Mouse (Mus musculus) G1E (cell line): ENCODE data around the gene Olfr1257. TPM values are rescaled to one million over a fixed set of nuclear protein-coding genes. Genes with fewer than 3 reads are reported as not detected.
"Not testable (repeated sequence)": the region's sequence is repeated elsewhere in the genome, so short reads cannot be mapped to it uniquely, and the experiment has no call there.

ENCODE experiments used
- ATAC-seq: 2 replicates; pipeline ENCODE4 v1.8.0; 2016; ENCODE audit warnings: mild to moderate bottlenecking; ENCODE audit not compliant: insufficient number of reproducible peaks, poor library complexity, low FRiP score, severe bottlenecking; ENCODE audit errors: extremely low read depth
- DNase-seq: peaks from one replicate; pipeline ENCODE4 v3.0.0; 2012; ENCODE audit warnings: low spot score
- H3K27me3 ChIP-seq: 2 replicates; pipeline ENCODE4 v1.6.1; 2012; ENCODE audit warnings: mild to moderate bottlenecking, low read length, inconsistent platforms; ENCODE audit not compliant: insufficient read depth
- H3K36me3 ChIP-seq: replicated peaks from 2 replicates; pipeline ENCODE3; 2012; ENCODE audit warnings: mild to moderate bottlenecking, inconsistent platforms
- H3K4me1 ChIP-seq: 2 replicates; pipeline ENCODE4 v1.6.1; 2012; ENCODE audit warnings: low read depth, low read length, inconsistent platforms, mixed read lengths; ENCODE audit not compliant: insufficient read depth
- H3K4me3 ChIP-seq: 2 replicates; pipeline ENCODE4 v1.5.1; 2012; ENCODE audit warnings: low read depth, mild to moderate bottlenecking, inconsistent platforms, low read length, moderate library complexity, mixed read lengths
- H3K9me3 ChIP-seq: replicated peaks from 2 replicates; pipeline ENCODE4 v1.6.1; 2012; ENCODE audit warnings: inconsistent platforms
- CTCF ChIP-seq: IDR thresholded peaks from 2 replicates; pipeline ENCODE4 v1.5.1; 2012; ENCODE audit warnings: low read depth, low read length, inconsistent platforms, mixed read lengths
- GATA1 ChIP-seq: IDR thresholded peaks from 2 replicates; pipeline ENCODE4 v1.6.1; 2012; ENCODE audit warnings: borderline replicate concordance, low read length, inconsistent platforms, mixed read lengths
- GATA2 ChIP-seq: IDR thresholded peaks from 2 replicates; pipeline ENCODE4 v1.6.1; 2012; ENCODE audit warnings: low read depth, low read length, inconsistent platforms, borderline replicate concordance
- POLR2AphosphoS5 ChIP-seq: IDR thresholded peaks from 2 replicates; pipeline ENCODE4 v1.6.1; 2012; ENCODE audit warnings: low read depth, low read length, inconsistent platforms; ENCODE audit not compliant: insufficient replicate concordance
- TAL1 ChIP-seq: conservative IDR thresholded peaks from 2 replicates; pipeline ENCODE4 v1.6.1; 2012; ENCODE audit warnings: low read depth, low read length, inconsistent platforms, mixed read lengths
- polyA plus RNA-seq: library from polyadenylated mRNA; stranded (reverse); fragments of >175 nt; gene quantifications from 2 replicates; pipeline ENCODE4 v1.2.3, GENCODE M21; 2012
- total RNA-seq, 2 experiments: library from RNA; stranded (forward) in 1 of 2; stranded (reverse) in 1 of 2; fragments of 200-1000 nt in 1 of 2; fragments of >200 nt in 1 of 2; fragmentation: Nextera tagmentation in 1 of 2; gene quantifications; 2 replicates each; pipeline ENCODE4 v1.2.3; 2014 to 2017

The Olfr1257 gene
- total RNA-seq (2014; fragmentation: Nextera tagmentation) (not detected in 2 replicates), total RNA-seq (2017) (0.16 TPM in 1 of 2 replicates, not detected in the other), polyA plus RNA-seq (not detected in 2 replicates)

DNA sequence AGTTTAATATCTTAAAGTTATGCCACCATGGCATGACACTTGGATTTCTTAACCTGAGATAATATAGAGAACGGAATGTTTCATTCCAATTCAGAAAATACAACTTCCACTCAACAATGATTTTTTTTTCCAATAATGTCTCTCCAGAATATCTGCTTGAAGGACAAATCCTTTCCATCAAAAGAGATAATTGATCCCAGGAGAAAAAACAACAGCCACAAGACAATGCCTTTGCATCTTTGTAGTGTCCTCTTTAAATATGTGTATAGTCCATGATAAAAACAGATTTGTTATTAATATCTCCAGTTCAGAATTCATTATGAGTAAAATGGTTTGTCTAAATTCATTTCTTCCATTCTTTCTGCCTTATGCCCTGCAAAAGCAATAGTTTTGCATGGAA lies at the start of gene Olfr1257:
Gene Olfr1257 (plus strand): TSS at position 301 of the 400 bp plus-strand sequence.
- Histone ChIP-seq H3K36me3 (no peaks in the 10 kb centered on the region), H3K27me3 (no peaks in the 10 kb centered on the region)
- no peak for ATAC-seq

GRCm38 (mm10) chr2:89841455-89841854 lies 36.8 kb upstream of the Olfr1257 start, which contains the start of gene Olfr1256:
Gene Olfr1256 (minus strand): TSS chr2:89841555.
- ATAC-seq = no peak
- DNase-seq = no peak
- H3K4me1 ChIP-seq = no peaks in the 10 kb centered on the region
- H3K27me3 ChIP-seq = no peaks in the 10 kb centered on the region
- H3K4me3 ChIP-seq = no peak within 1 kb of the TSS
- TF ChIP-seq TAL1 = no peak
- TF ChIP-seq GATA1 = no peak
- TF ChIP-seq POLR2AphosphoS5 = no peak
- no peak for TF ChIP-seq CTCF
- TF ChIP-seq GATA2 = no peak
- H3K36me3 ChIP-seq = no peaks in the 10 kb centered on the region
- H3K9me3 ChIP-seq = peaks cover 5% of the 10 kb centered on the region; the same call in 1 of the 2 replicates

More for the DNA sequence above, at the start of gene Olfr1257:
- TF ChIP-seq GATA2 (no peak), CTCF (no peak), POLR2AphosphoS5 (no peak), GATA1 (no peak), TAL1 (no peak)
- Histone ChIP-seq H3K4me3 (no peak within 1 kb of the TSS), H3K9me3 (0 out of 2 replicates have a peak, but pooled peaks cover 2% of the 10 kb centered on the region), H3K4me1 (no peaks in the 10 kb centered on the region)
- no peak for DNase-seq

DNA sequence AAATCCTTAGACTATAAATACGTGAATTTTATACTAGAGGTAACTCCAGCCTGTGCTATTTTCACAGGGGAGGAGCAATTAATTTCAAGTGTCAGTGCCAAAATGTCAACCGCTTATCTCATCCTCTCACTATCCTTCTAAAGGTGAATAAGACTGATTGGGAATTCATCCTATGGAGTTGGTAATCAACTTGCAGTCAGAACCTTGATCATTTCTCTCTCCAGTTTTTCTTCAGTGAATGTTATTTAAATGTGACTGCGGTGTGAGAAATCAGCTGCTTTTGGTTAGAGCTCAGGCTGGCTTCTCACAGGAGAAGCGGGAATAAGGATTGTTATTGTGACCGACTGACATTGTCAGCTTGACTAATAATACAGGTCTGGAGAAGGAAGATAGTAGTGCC lies 30.1 kb upstream of the Olfr1257 start, which contains the start of gene Olfr48:
Gene Olfr48 (minus strand): TSS at position 101 of the 400 bp plus-strand sequence.
- DNase-seq = no peak
- no peaks in the 10 kb centered on the region for H3K27me3 ChIP-seq
- H3K4me1 ChIP-seq = no peaks in the 10 kb centered on the region
- peaks cover 5% of the 10 kb centered on the region; the same call in 1 of the 2 replicates for H3K9me3 ChIP-seq
- ATAC-seq = no peak
- no peaks in the 10 kb centered on the region for H3K36me3 ChIP-seq
- TF ChIP-seq CTCF = no peak
- TF ChIP-seq POLR2AphosphoS5 = no peak
- no peak for TF ChIP-seq GATA1
- no peak for TF ChIP-seq TAL1
- no peak for TF ChIP-seq GATA2
- no peak within 1 kb of the TSS for H3K4me3 ChIP-seq

- no peak for ATAC-seq
- Histone ChIP-seq H3K4me1 (no peaks in the 10 kb centered on the region), H3K36me3 (no peaks in the 10 kb centered on the region), H3K27me3 (no peaks in the 10 kb centered on the region), H3K9me3 (peaks cover 5% of the 10 kb centered on the region; the same call in 1 of the 2 replicates), H3K4me3 (no peak overlapping the region)
- TF ChIP-seq CTCF (no peak), GATA2 (no peak), POLR2AphosphoS5 (no peak), TAL1 (no peak), GATA1 (no peak)
- DNase-seq = no peak
Measured at GRCm38 (mm10) chr2:89849230-89849629, 29.0 kb upstream of the Olfr1257 start.

DNA sequence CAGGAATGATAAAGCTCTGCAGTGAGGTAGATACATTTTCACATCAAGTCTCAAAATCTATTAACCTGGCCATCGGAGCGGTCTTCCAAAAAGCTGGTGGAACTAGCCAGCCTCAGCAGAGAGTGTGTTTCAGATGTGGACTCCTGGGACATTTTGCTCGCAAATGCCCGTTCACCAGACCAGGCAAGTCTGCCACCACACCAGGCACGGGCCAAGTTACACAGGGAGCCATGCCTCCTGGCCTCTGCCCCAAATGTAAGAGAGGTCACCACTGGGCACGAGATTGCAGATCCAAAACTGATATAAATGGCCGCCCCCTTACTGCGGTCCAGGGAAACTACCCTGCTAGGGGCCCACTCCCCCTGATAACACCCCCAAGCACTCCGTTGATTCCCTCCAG lies 34.4 kb downstream of the Olfr1257 start:
- DNase-seq = not testable (repeated sequence)

GRCm38 (mm10) chr2:89927009-89927408 lies 48.8 kb downstream of the Olfr1257 start, which contains the start of gene Olfr1258:
Gene Olfr1258 (plus strand): TSS chr2:89927309.
- no peak within 1 kb of the TSS for H3K4me3 ChIP-seq
- no peak for DNase-seq
- no peak for ATAC-seq
- H3K27me3 ChIP-seq = no peaks in the 10 kb centered on the region
- TF ChIP-seq GATA1 = no peak
- TF ChIP-seq CTCF = no peak
- no peak for TF ChIP-seq POLR2AphosphoS5
- TF ChIP-seq TAL1 = no peak
- no peak for TF ChIP-seq GATA2
- no peaks in the 10 kb centered on the region for H3K4me1 ChIP-seq
- no peaks in the 10 kb centered on the region for H3K36me3 ChIP-seq
- no peaks in the 10 kb centered on the region for H3K9me3 ChIP-seq

More for the DNA sequence above, 34.4 kb downstream of the Olfr1257 start:
- H3K4me3 ChIP-seq, H3K4me1 ChIP-seq, H3K36me3 ChIP-seq, H3K27me3 ChIP-seq, ATAC-seq: not testable (repeated sequence)
- peaks cover 11% of the 10 kb centered on the region for H3K9me3 ChIP-seq

Other genes starting within 250 kb of the Olfr1257 start
- gene Olfr1249, start 243.5 kb upstream of the Olfr1257 start, total RNA-seq (2014; fragmentation: Nextera tagmentation) = not detected in 2 replicates
- not detected in 2 replicates for gene Olfr1249, start 243.5 kb upstream of the Olfr1257 start, total RNA-seq (2017)
- not detected in 2 replicates for gene Olfr1249, start 243.5 kb upstream of the Olfr1257 start, polyA plus RNA-seq
- not detected in 2 replicates for gene Olfr1250, start 217.0 kb upstream of the Olfr1257 start, total RNA-seq (2014; fragmentation: Nextera tagmentation)
- 0.12 and 0.27 TPM in 2 replicates for gene Olfr1250, start 217.0 kb upstream of the Olfr1257 start, total RNA-seq (2017)
- gene Olfr1250, start 217.0 kb upstream of the Olfr1257 start, polyA plus RNA-seq = not detected in 2 replicates
- gene Olfr1251, start 206.5 kb upstream of the Olfr1257 start, total RNA-seq (2014; fragmentation: Nextera tagmentation) = not detected in 2 replicates
- gene Olfr1251, start 206.5 kb upstream of the Olfr1257 start, total RNA-seq (2017) = not detected in 2 replicates
- not detected in 2 replicates for gene Olfr1251, start 206.5 kb upstream of the Olfr1257 start, polyA plus RNA-seq
- gene Olfr1252, start 153.4 kb upstream of the Olfr1257 start, total RNA-seq (2014; fragmentation: Nextera tagmentation) = not detected in 2 replicates
- gene Olfr1252, start 153.4 kb upstream of the Olfr1257 start, total RNA-seq (2017) = 0.06 and 0.11 TPM in 2 replicates
- not detected in 2 replicates for gene Olfr1252, start 153.4 kb upstream of the Olfr1257 start, polyA plus RNA-seq
- not detected in 2 replicates for gene Olfr1253, start 121.3 kb upstream of the Olfr1257 start, total RNA-seq (2014; fragmentation: Nextera tagmentation)
- gene Olfr1253, start 121.3 kb upstream of the Olfr1257 start, total RNA-seq (2017) = 0.06 and 0.16 TPM in 2 replicates
- gene Olfr1253, start 121.3 kb upstream of the Olfr1257 start, polyA plus RNA-seq = not detected in 2 replicates
- not detected in 2 replicates for gene Olfr1254, start 84.8 kb upstream of the Olfr1257 start, total RNA-seq (2014; fragmentation: Nextera tagmentation)
- gene Olfr1254, start 84.8 kb upstream of the Olfr1257 start, total RNA-seq (2017) = 0.22 TPM in 1 of 2 replicates, not detected in the other
- not detected in 2 replicates for gene Olfr1254, start 84.8 kb upstream of the Olfr1257 start, polyA plus RNA-seq
- gene Olfr1255, start 66.4 kb upstream of the Olfr1257 start, total RNA-seq (2014; fragmentation: Nextera tagmentation) = not detected in 2 replicates
- not detected in 2 replicates for gene Olfr1255, start 66.4 kb upstream of the Olfr1257 start, total RNA-seq (2017)
- gene Olfr1255, start 66.4 kb upstream of the Olfr1257 start, polyA plus RNA-seq = not detected in 2 replicates
- gene Olfr1256, start 36.9 kb upstream of the Olfr1257 start, total RNA-seq (2014; fragmentation: Nextera tagmentation) = not detected in 2 replicates
- 0.06 and 0.11 TPM in 2 replicates for gene Olfr1256, start 36.9 kb upstream of the Olfr1257 start, total RNA-seq (2017)
- not detected in 2 replicates for gene Olfr1256, start 36.9 kb upstream of the Olfr1257 start, polyA plus RNA-seq
- not detected in 2 replicates for gene Olfr48, start 30.2 kb upstream of the Olfr1257 start, total RNA-seq (2014; fragmentation: Nextera tagmentation)
- gene Olfr48, start 30.2 kb upstream of the Olfr1257 start, total RNA-seq (2017) = not detected in 2 replicates
- not detected in 2 replicates for gene Olfr48, start 30.2 kb upstream of the Olfr1257 start, polyA plus RNA-seq
- gene Olfr1258, start 48.9 kb downstream of the Olfr1257 start, total RNA-seq (2014; fragmentation: Nextera tagmentation) = not detected in 2 replicates
- 0.11 and 0.12 TPM in 2 replicates for gene Olfr1258, start 48.9 kb downstream of the Olfr1257 start, total RNA-seq (2017)
- not detected in 2 replicates for gene Olfr1258, start 48.9 kb downstream of the Olfr1257 start, polyA plus RNA-seq
- not detected in 2 replicates for gene Olfr1259, start 70.2 kb downstream of the Olfr1257 start, total RNA-seq (2014; fragmentation: Nextera tagmentation)
- 0.05 and 0.17 TPM in 2 replicates for gene Olfr1259, start 70.2 kb downstream of the Olfr1257 start, total RNA-seq (2017)
- gene Olfr1259, start 70.2 kb downstream of the Olfr1257 start, polyA plus RNA-seq = not detected in 2 replicates
- not detected in 2 replicates for gene Olfr1260, start 95.9 kb downstream of the Olfr1257 start, total RNA-seq (2014; fragmentation: Nextera tagmentation)
- 0.06 and 0.11 TPM in 2 replicates for gene Olfr1260, start 95.9 kb downstream of the Olfr1257 start, total RNA-seq (2017)
- not detected in 2 replicates for gene Olfr1260, start 95.9 kb downstream of the Olfr1257 start, polyA plus RNA-seq
- not detected in 2 replicates for gene Olfr1261, start 112.8 kb downstream of the Olfr1257 start, total RNA-seq (2014; fragmentation: Nextera tagmentation)
- gene Olfr1261, start 112.8 kb downstream of the Olfr1257 start, total RNA-seq (2017) = 0.35 and 0.76 TPM in 2 replicates
- not detected in 2 replicates for gene Olfr1261, start 112.8 kb downstream of the Olfr1257 start, polyA plus RNA-seq
- gene Olfr1262, start 121.7 kb downstream of the Olfr1257 start, total RNA-seq (2014; fragmentation: Nextera tagmentation) = not detected in 2 replicates
- 0.06 and 0.11 TPM in 2 replicates for gene Olfr1262, start 121.7 kb downstream of the Olfr1257 start, total RNA-seq (2017)
- gene Olfr1262, start 121.7 kb downstream of the Olfr1257 start, polyA plus RNA-seq = not detected in 2 replicates
- not detected in 2 replicates for gene Olfr1263, start 133.7 kb downstream of the Olfr1257 start, total RNA-seq (2014; fragmentation: Nextera tagmentation)
- gene Olfr1263, start 133.7 kb downstream of the Olfr1257 start, total RNA-seq (2017) = 0.06 and 0.11 TPM in 2 replicates
- not detected in 2 replicates for gene Olfr1263, start 133.7 kb downstream of the Olfr1257 start, polyA plus RNA-seq
- gene Olfr1264, start 147.1 kb downstream of the Olfr1257 start, total RNA-seq (2014; fragmentation: Nextera tagmentation) = not detected in 2 replicates
- gene Olfr1264, start 147.1 kb downstream of the Olfr1257 start, total RNA-seq (2017) = 0.06 and 0.22 TPM in 2 replicates
- gene Olfr1264, start 147.1 kb downstream of the Olfr1257 start, polyA plus RNA-seq = not detected in 2 replicates
- gene Olfr1265, start 156.9 kb downstream of the Olfr1257 start, total RNA-seq (2014; fragmentation: Nextera tagmentation) = not detected in 2 replicates
- gene Olfr1265, start 156.9 kb downstream of the Olfr1257 start, total RNA-seq (2017) = 0.38 TPM in 1 of 2 replicates, not detected in the other
- gene Olfr1265, start 156.9 kb downstream of the Olfr1257 start, polyA plus RNA-seq = not detected in 2 replicates
- not detected in 2 replicates for gene Olfr140, start 185.2 kb downstream of the Olfr1257 start, total RNA-seq (2014; fragmentation: Nextera tagmentation)
- gene Olfr140, start 185.2 kb downstream of the Olfr1257 start, total RNA-seq (2017) = 0.05 and 0.12 TPM in 2 replicates
- not detected in 2 replicates for gene Olfr140, start 185.2 kb downstream of the Olfr1257 start, polyA plus RNA-seq
- gene Olfr1269, start 243.0 kb downstream of the Olfr1257 start, total RNA-seq (2014; fragmentation: Nextera tagmentation) = not detected in 2 replicates
- 0.33 TPM in 1 of 2 replicates, not detected in the other for gene Olfr1269, start 243.0 kb downstream of the Olfr1257 start, total RNA-seq (2017)
- gene Olfr1269, start 243.0 kb downstream of the Olfr1257 start, polyA plus RNA-seq = not detected in 2 replicates